8 mouse cellular contexts compared by ENCODE assay signal in the genomic region with DNA sequence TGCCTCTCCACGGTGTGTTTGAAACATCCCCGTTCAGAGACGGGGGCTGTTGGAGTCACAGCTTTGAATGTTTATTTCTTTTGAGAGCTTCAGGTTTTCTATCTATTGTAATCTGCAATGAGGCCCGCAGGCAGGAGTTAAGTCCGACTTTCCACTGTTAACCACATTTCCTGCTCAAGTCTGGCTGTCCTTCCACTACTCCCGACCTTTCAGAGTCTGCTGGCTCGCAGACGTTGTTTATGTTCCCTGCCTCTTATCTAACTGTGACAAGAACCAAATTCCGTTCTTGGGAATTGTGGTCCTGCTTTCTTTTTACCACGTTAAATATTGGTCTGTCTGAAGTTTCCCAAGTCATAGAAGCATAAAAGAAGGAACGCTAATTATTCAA. TPM values are rescaled to one million over a fixed set of nuclear protein-coding genes. Genes with fewer than 3 reads are reported as not detected.
A peak's percentile ranks its signal among the peaks of the same experiment; 100 is the strongest.
DNase-seq lines count a peak whose midpoint lies in the region; ATAC-seq and TF ChIP-seq lines count a peak whose summit lies in the region.

No protein-coding gene starts in this region.

- H3K27me3 ChIP-seq in heart, adult 2 months (ENCODE audit: control insufficient read depth, insufficient read depth, low read length) = no peaks in the 10 kb centered on the region
- H3K27me3 ChIP-seq in kidney, postnatal 0 days (ENCODE audit: insufficient read depth, low read length) = no peaks in the 10 kb centered on the region

- H3K9me3 ChIP-seq in kidney, postnatal 0 days (replicated peaks; ENCODE audit: low read length) = no peaks in the 10 kb centered on the region

- H3K4me1 ChIP-seq in heart, adult 2 months (ENCODE audit: control insufficient read depth, insufficient read depth, low read length) = peaks cover 6% of the 10 kb centered on the region
- peaks cover 9% of the 10 kb centered on the region; the same call in 1 of the 2 replicates for H3K4me1 ChIP-seq in kidney, postnatal 0 days (replicated peaks; ENCODE audit: insufficient read depth, low read length)

- TF ChIP-seq POLR2A in heart, adult 2 months (IDR thresholded peaks at IDR 0.05; ENCODE audit: insufficient read depth, low read depth, low read length) = peak; percentile 60

- WGBS in heart, adult 2 months = 3% methylated on average over 11 of the region's 11 CpGs
- 27% methylated on average over 11 of the region's 11 CpGs for WGBS in kidney, postnatal 0 days

- peak overlapping the region; percentile 56 for H3K27ac ChIP-seq in gastrocnemius, adult 2 months
- peak overlapping the region; percentile 94 for H3K27ac ChIP-seq in heart, adult 2 months
- peak overlapping the region; percentile 83 for H3K27ac ChIP-seq in kidney, postnatal 0 days

- no peak for ATAC-seq in kidney, postnatal 0 days (replicated peaks; ENCODE audit: low FRiP score, low read depth)
- no peak for ATAC-seq in cerebellum, adult (ENCODE audit: insufficient number of reproducible peaks, low FRiP score, low TSS enrichment)

- intact Hi-C loops in gastrocnemius, adult 2 months (cut with DNase I) = no loop called here
- intact Hi-C loops in heart, adult 2 months (cut with DNase I) = no loop called here

- no peaks in the 10 kb centered on the region for H3K36me3 ChIP-seq in heart, adult 2 months (ENCODE audit: control insufficient read depth, insufficient read depth, low read length)
- no peaks in the 10 kb centered on the region for H3K36me3 ChIP-seq in kidney, postnatal 0 days (ENCODE audit: insufficient read depth, low read length)

- no peak for DNase-seq in gastrocnemius, adult 2 months
- no peak for DNase-seq in gastrocnemius, postnatal 4 days (ENCODE audit: low spot score in 2 of 2)
- no peak for DNase-seq in heart, adult 2 months
- peak; percentile 91 for DNase-seq in kidney, postnatal 0 days (ENCODE audit: low spot score)
- DNase-seq in lung, postnatal 25 days (ENCODE audit: low spot score) = peak; percentile 64
- DNase-seq in spleen, postnatal 4 days (ENCODE audit: low spot score in 2 of 2) = no peak
- DNase-seq in frontal cortex, postnatal 25 days (ENCODE audit: low spot score in 2 of 2) = no peak

- peak overlapping the region; percentile 40; the same call in 1 of the 2 replicates for H3K4me2 ChIP-seq in kidney, postnatal 0 days (ENCODE audit: low read length)

- no peaks in the 10 kb centered on the region for H3K79me2 ChIP-seq in heart, adult 2 months (replicated peaks; ENCODE audit: control insufficient read depth, insufficient read depth, low read length)

- peak overlapping the region; percentile 7 for H3K4me3 ChIP-seq in gastrocnemius, adult 2 months
- H3K4me3 ChIP-seq in heart, adult 2 months = peak overlapping the region; percentile 47
- peak overlapping the region; percentile 9; the same call in 1 of the 2 replicates for H3K4me3 ChIP-seq in kidney, postnatal 0 days (replicated peaks; ENCODE audit: low read depth, low read length)

- H3K9ac ChIP-seq in heart, adult 2 months (ENCODE audit: low read depth, low read length) = peak overlapping the region; percentile 58
- H3K9ac ChIP-seq in kidney, postnatal 0 days (ENCODE audit: low read depth, low read length) = 0 out of 2 replicates have a peak overlapping the region, but pooled peaks have one; percentile 32

- TF ChIP-seq CTCF in gastrocnemius, adult 2 months (IDR thresholded peaks at IDR 0.05) = no peak
- TF ChIP-seq CTCF in heart, adult 2 months (IDR thresholded peaks at IDR 0.05) = no peak
- no peak for TF ChIP-seq CTCF in kidney, postnatal 0 days (IDR thresholded peaks at IDR 0.05; ENCODE audit: low read depth)

- TF ChIP-seq EP300 in heart, adult 2 months (IDR thresholded peaks at IDR 0.05; ENCODE audit: insufficient read depth, low read depth, low read length) = 0 out of 2 replicates have a peak, but pooled peaks have one; percentile 32

RNA-seq across cellular contexts. Expression of gene Art4, which starts 0.3 kb away (rescaled TPM):
- total RNA-seq in gastrocnemius, adult 2 months (2021) = under 1 TPM; 0.10 to 0.11 TPM
- total RNA-seq in gastrocnemius, postnatal 4 days (2021) = 1 to 10 TPM in 1 of 2 experiments, under 1 TPM in 1; 0.41 to 1.0 TPM
- 10 to 100 TPM; 16.3 to 19.6 TPM for total RNA-seq in heart, adult 2 months (2021)
- 12.8 and 19.9 TPM in 2 replicates for polyA plus RNA-seq in heart, adult 2 months (2012; rRNA removed)
- 7.4 and 9.3 TPM in 2 replicates for polyA plus RNA-seq in kidney, postnatal 0 days (2015; fragmentation: Nextera tagmentation; extraction: Ambion mirVana)

RNA-seq across cellular contexts. Expression of gene Mgp, which starts 17.8 kb away (rescaled TPM):
- 100 to 1,000 TPM in 1 of 2 experiments, 10 to 100 TPM in 1; 52.8 to 161 TPM for total RNA-seq in gastrocnemius, adult 2 months (2021)
- total RNA-seq in gastrocnemius, postnatal 4 days (2021) = 100 to 1,000 TPM in 1 of 2 experiments, 10 to 100 TPM in 1; 73.6 to 120 TPM
- total RNA-seq in heart, adult 2 months (2021) = 100 to 1,000 TPM; 409 to 433 TPM
- 1,071 and 1,296 TPM in 2 replicates for polyA plus RNA-seq in heart, adult 2 months (2012; rRNA removed)
- 605 and 626 TPM in 2 replicates for polyA plus RNA-seq in kidney, postnatal 0 days (2015; fragmentation: Nextera tagmentation; extraction: Ambion mirVana)

RNA-seq across cellular contexts. Expression of gene Smco3, which starts 22.6 kb away (rescaled TPM):
- total RNA-seq in gastrocnemius, adult 2 months (2021) = not detected
- 1 to 10 TPM; 1.2 to 1.6 TPM for total RNA-seq in gastrocnemius, postnatal 4 days (2021)
- total RNA-seq in heart, adult 2 months (2021) = not detected
- polyA plus RNA-seq in heart, adult 2 months (2012; rRNA removed) = 0.04 TPM in 1 of 2 replicates, not detected in the other
- 2.1 TPM in 2 replicates for polyA plus RNA-seq in kidney, postnatal 0 days (2015; fragmentation: Nextera tagmentation; extraction: Ambion mirVana)

RNA-seq across cellular contexts. Expression of gene Wbp11, which starts 29.8 kb away (rescaled TPM):
- total RNA-seq in gastrocnemius, adult 2 months (2021) = 10 to 100 TPM; 48.4 to 54.7 TPM
- total RNA-seq in gastrocnemius, postnatal 4 days (2021) = 10 to 100 TPM; 83.7 to 86.2 TPM
- total RNA-seq in heart, adult 2 months (2021) = 10 to 100 TPM; 67.6 to 68.1 TPM
- 28.7 and 28.9 TPM in 2 replicates for polyA plus RNA-seq in heart, adult 2 months (2012; rRNA removed)
- polyA plus RNA-seq in kidney, postnatal 0 days (2015; fragmentation: Nextera tagmentation; extraction: Ambion mirVana) = 76.4 and 82.9 TPM in 2 replicates

RNA-seq across cellular contexts. Expression of gene BC049715, which starts 30.4 kb away (rescaled TPM):
- total RNA-seq in gastrocnemius, adult 2 months (2021) = under 1 TPM in 1 of 2 experiments, not detected in 1; 0.28 TPM
- under 1 TPM; 0.39 to 0.57 TPM for total RNA-seq in gastrocnemius, postnatal 4 days (2021)
- total RNA-seq in heart, adult 2 months (2021) = 1 to 10 TPM in 1 of 2 experiments, under 1 TPM in 1; 0.44 to 1.8 TPM
- polyA plus RNA-seq in heart, adult 2 months (2012; rRNA removed) = 0.59 and 0.61 TPM in 2 replicates
- 1.6 and 2.1 TPM in 2 replicates for polyA plus RNA-seq in kidney, postnatal 0 days (2015; fragmentation: Nextera tagmentation; extraction: Ambion mirVana)

Comparison
In these comparisons a context has a peak if more than half of its experiments do, and no peak if none do; other contexts are left out.
1. DNase-seq: peak in kidney, postnatal 0 days (single experiment) and lung, postnatal 25 days (single experiment); none in gastrocnemius, adult 2 months (single experiment), gastrocnemius, postnatal 4 days (0 of 2), heart, adult 2 months (0 of 2), spleen, postnatal 4 days (0 of 2) and frontal cortex, postnatal 25 days (0 of 2).
2. RNA of gene Art4, which starts 0.3 kb away (total RNA-seq): 16.3 to 19.6 TPM in heart, adult 2 months; 0.41 to 1.0 TPM in gastrocnemius, postnatal 4 days and 0.10 to 0.11 TPM in gastrocnemius, adult 2 months; every median in the first group is over 4 times any median in the second.
3. Peak in every context shown above with its lines, with median percentiles within 50 percentile points of each other: H3K27ac ChIP-seq and H3K4me3 ChIP-seq.